Mouse (Mus musculus): ENCODE measurements around the gene Zfp108. TPM values are rescaled to one million over a fixed set of nuclear protein-coding genes. Genes with fewer than 3 reads are reported as not detected.

Zfp108 gene
- 7.0 and 7.5 TPM in 2 replicates for polyA plus RNA-seq (2015; fragmentation: Nextera tagmentation; extraction: Ambion mirVana)

DNA sequence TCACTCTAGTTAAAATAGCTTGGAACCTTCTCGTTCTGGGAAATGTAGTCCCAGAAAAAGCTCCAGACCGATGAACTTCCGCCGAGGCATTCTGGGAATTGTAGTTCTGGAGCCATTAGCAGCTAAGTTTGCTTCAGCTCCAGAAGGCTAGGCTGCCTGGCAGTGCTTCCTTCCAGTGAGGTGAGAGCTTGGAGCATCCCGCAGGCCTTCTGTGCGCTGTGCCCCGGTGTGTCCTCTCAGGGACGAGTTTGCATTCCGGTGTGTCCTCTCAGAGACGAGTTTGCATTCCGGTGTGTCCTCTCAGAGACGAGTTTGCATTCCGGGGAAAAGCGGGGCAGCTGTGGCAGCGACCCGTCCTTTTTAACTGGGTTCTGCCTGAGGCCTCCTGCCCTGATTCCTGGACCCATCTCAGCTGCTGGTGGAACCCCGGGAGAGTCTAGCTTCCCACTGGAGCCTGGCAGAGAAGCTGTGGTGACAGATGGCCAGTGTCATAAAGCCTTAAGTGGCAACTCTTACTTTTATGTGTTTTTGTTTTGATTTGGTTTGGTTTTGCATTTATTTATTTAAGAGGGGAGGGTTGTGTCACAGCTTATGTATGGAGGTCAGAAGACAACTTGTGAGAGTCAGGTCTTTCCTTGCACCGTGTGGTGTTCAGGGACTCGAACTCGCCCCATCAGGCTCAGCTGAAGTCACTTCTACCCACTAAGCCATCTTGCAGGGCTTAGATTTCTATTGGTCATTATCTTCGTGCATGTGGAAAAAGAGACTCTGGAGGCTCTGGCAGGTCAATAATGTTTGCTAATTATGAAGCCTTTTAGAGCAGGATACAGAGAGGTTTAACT lies at the start of gene Zfp108:
TSS of gene Zfp108 (plus strand) at position 162 of the 842 bp plus-strand sequence.
- Histone ChIP-seq H3K4me3 (peak within 1 kb of the TSS; percentile 56), H3K9me3 (no peaks in the 10 kb centered on the region), H3K4me1 (replicated peaks) (peaks cover 25% of the 10 kb centered on the region), H3K9ac (peak within 1 kb of the TSS; percentile 62), H3K4me2 (peak within 1 kb of the TSS; percentile 71), H3K27ac (replicated peaks) (peak within 1 kb of the TSS; percentile 62), H3K27me3 (no peaks in the 10 kb centered on the region), H3K36me3 (peaks cover 3% of the 10 kb centered on the region)
- WGBS, result 19% methylated on average over 21 of the region's 21 CpGs
- peak; percentile 90 for ATAC-seq (ENCODE audit: low FRiP score, low read depth)

DNA sequence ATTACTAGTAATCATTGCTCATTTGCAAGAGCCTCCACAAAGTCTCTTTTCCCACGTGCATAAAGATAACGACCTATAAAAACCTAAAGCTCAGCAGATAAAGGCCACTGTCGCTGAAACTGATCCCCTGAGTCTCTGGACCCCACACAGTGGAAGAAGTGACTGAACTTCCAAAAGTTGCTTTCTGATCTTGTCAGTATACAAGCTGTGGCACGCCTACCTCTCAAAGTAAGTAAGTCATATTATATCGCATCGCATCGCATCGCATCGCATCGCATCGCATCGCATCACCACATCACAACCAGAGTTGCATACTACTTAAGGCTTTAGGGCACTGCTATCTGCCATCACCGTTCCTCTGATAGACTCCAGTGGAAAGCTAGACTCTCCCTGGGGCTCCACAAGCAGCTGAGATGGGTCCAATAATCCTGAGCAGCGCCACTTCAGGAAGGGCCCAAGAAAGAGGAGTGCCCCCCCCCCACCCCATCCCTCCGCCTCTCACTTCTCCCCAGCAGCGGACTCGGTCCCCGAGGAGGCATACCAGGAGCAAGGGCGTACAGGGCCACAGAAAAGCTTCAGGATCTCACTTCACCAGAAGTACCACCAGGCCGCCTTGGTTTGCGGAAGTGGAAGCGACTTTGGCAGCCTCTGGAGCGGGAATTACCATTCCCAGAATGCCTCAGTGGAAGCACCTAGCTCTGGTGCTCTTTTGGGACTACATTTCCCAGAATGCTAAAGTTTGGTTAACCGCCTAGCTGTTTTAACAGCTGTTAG lies 46.9 kb upstream of the Zfp108 start:
- H3K4me2 ChIP-seq, result peak overlapping the region; percentile 81
- peak overlapping the region; percentile 72 for H3K4me3 ChIP-seq
- peak; percentile 88 for ATAC-seq (ENCODE audit: low FRiP score, low read depth)
- H3K27ac ChIP-seq (replicated peaks), result peak overlapping the region; percentile 73
- no peaks in the 10 kb centered on the region for H3K9me3 ChIP-seq
- H3K4me1 ChIP-seq (replicated peaks), result peaks cover 11% of the 10 kb centered on the region
- WGBS, result 10% methylated on average over 24 of the region's 24 CpGs
- peaks cover 22% of the 10 kb centered on the region for H3K36me3 ChIP-seq
- no peaks in the 10 kb centered on the region for H3K27me3 ChIP-seq
- peak overlapping the region; percentile 71 for H3K9ac ChIP-seq

DNA sequence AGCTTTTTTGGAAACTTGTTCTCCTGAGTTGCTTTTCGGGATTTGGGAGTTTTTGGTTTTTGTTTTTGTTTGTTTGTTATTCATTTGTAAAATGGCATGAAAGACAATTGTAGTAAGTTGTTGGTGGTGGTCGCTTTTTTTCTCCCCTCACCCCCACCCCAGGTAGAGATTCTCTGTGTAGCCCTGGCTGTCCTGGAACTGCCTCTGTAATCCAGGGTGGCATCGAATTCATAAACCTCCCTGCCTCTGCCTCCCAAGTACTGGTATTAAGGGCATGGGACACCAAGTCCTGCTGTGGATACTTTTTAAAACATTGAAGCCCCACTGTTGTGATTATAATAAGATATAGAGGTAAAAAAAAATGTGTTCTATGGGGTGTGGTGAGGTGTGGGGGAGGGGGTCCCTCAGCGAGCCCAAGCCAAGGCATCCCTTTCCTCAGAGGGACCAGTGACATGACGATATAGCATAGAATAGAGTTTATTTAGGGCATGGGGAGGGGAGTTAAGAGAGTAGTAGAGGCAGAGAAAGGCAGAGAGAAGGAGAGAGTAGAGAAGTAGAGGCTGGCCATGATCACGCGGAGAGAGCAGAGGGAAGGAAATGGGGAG lies 46.2 kb upstream of the Zfp108 start:
- Histone ChIP-seq H3K4me3 (peak overlapping the region; percentile 72), H3K9me3 (no peaks in the 10 kb centered on the region), H3K4me1 (replicated peaks) (peaks cover 11% of the 10 kb centered on the region), H3K27ac (replicated peaks) (no peak overlapping the region), H3K27me3 (no peaks in the 10 kb centered on the region), H3K4me2 (peak overlapping the region; percentile 81), H3K36me3 (peaks cover 17% of the 10 kb centered on the region), H3K9ac (no peak overlapping the region)
- peak; percentile 71 for ATAC-seq (ENCODE audit: low FRiP score, low read depth)
- WGBS, result 60% methylated on average over 7 of the region's 7 CpGs

DNA sequence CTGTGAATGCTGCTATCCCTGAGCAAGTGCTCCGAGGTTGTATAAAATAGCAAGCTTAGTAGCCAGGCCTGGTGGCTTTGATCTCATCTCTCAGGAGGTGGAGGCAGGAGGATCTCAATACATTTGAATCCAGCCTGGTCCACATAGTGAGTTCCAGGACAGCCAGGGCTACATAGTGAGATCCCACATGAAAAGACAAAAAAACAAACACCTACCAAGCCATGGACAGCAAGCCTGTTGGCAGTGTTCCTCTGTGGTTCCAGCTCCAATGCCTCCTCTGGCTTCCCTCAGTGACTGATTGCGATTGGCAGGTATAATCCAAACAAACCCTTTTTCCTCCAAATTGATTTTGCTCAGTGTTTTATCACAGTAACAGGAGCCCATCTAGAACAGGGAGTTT lies 44.3 kb upstream of the Zfp108 start:
- WGBS, result 84% methylated on average over 2 of the region's 2 CpGs
- no peak overlapping the region for H3K27ac ChIP-seq (replicated peaks)
- ATAC-seq (ENCODE audit: low FRiP score, low read depth), result no peak
- no peaks in the 10 kb centered on the region for H3K9me3 ChIP-seq
- no peak overlapping the region for H3K4me3 ChIP-seq
- peaks cover 5% of the 10 kb centered on the region; the same call in 1 of the 2 replicates for H3K36me3 ChIP-seq
- peaks cover 11% of the 10 kb centered on the region for H3K4me1 ChIP-seq (replicated peaks)
- no peaks in the 10 kb centered on the region for H3K27me3 ChIP-seq
- no peak overlapping the region for H3K4me2 ChIP-seq
- no peak overlapping the region for H3K9ac ChIP-seq

DNA sequence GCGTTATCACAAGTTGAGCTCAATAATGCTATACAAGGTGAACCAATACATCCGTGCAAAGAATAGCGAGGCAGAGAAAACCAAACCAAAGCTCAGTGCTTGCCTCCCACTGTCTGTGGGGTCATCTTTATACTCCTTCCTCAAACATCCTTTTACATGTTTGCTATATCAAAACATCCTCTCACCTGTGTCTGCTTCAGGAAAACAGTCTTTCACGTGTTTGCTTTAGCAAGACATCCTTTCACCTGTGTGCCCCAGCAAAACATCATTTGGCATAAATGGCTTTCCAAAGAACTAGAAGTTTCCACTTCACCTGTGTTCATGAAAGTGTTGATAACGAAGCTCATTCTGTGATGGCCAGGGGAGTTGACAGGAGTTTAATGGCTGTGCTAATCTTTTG lies 43.3 kb upstream of the Zfp108 start, which contains the start of gene Zfp111:
TSS of gene Zfp111 (minus strand) at position 101 of the 400 bp plus-strand sequence.
- 80% methylated on average over 5 of the region's 5 CpGs for WGBS
- no peaks in the 10 kb centered on the region for H3K9me3 ChIP-seq
- H3K4me3 ChIP-seq, result no peak within 1 kb of the TSS
- no peaks in the 10 kb centered on the region for H3K27me3 ChIP-seq
- H3K36me3 ChIP-seq, result no peaks in the 10 kb centered on the region
- H3K9ac ChIP-seq, result no peak within 1 kb of the TSS
- no peak within 1 kb of the TSS for H3K27ac ChIP-seq (replicated peaks)
- H3K4me2 ChIP-seq, result no peak within 1 kb of the TSS
- peaks cover 11% of the 10 kb centered on the region for H3K4me1 ChIP-seq (replicated peaks)
- no peak for ATAC-seq (ENCODE audit: low FRiP score, low read depth)

DNA sequence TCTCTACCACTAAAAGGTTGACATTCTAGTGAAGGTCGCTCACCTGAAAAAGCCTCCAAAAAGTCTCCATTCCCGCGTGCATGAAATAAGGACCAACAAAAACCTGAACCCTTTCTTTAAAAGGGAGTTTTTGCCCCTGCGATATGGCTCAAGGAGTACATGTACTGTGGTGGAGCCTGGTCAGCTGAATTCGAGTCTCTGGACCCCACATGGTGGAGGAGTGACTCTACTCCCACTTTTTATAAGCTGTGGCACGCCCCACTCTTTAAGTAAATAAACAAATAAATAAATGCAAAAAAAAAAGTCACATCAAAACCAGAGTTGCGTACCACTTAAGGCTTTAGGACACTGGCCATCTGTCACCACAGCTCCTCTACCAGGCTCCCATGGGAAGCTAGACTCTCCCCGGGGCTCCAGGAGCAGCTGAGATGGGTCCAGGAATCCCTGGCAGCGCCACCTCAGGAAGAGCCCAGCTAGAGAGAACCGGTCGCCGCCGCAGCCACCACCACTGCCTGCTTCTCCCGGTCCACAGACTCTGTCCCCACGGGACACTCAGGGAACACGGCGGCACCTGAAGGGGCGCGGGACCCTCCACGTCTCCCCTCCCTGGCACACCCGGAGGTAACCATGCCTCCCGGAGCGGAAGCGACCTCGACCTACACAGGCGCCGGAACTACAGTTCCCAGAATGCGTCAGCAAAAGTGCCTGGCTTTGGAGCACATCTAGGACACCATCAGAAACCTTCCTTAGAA lies 17.4 kb upstream of the Zfp108 start, which contains the start of gene Zfp109:
TSS of gene Zfp109 (minus strand) at position 521 of the 752 bp plus-strand sequence.
- 0 out of 2 replicates have a peak, but pooled peaks cover 3% of the 10 kb centered on the region for H3K27me3 ChIP-seq
- peaks cover 7% of the 10 kb centered on the region for H3K4me1 ChIP-seq (replicated peaks)
- WGBS, result 6% methylated on average over 28 of the region's 28 CpGs
- H3K4me2 ChIP-seq, result peak within 1 kb of the TSS; percentile 68
- peak within 1 kb of the TSS; percentile 70 for H3K9ac ChIP-seq
- peak; percentile 90 for ATAC-seq (ENCODE audit: low FRiP score, low read depth)
- 0 out of 2 replicates have a peak, but pooled peaks cover 3% of the 10 kb centered on the region for H3K36me3 ChIP-seq
- H3K27ac ChIP-seq (replicated peaks), result peak within 1 kb of the TSS; percentile 51
- no peaks in the 10 kb centered on the region for H3K9me3 ChIP-seq
- H3K4me3 ChIP-seq, result peak within 1 kb of the TSS; percentile 75

DNA sequence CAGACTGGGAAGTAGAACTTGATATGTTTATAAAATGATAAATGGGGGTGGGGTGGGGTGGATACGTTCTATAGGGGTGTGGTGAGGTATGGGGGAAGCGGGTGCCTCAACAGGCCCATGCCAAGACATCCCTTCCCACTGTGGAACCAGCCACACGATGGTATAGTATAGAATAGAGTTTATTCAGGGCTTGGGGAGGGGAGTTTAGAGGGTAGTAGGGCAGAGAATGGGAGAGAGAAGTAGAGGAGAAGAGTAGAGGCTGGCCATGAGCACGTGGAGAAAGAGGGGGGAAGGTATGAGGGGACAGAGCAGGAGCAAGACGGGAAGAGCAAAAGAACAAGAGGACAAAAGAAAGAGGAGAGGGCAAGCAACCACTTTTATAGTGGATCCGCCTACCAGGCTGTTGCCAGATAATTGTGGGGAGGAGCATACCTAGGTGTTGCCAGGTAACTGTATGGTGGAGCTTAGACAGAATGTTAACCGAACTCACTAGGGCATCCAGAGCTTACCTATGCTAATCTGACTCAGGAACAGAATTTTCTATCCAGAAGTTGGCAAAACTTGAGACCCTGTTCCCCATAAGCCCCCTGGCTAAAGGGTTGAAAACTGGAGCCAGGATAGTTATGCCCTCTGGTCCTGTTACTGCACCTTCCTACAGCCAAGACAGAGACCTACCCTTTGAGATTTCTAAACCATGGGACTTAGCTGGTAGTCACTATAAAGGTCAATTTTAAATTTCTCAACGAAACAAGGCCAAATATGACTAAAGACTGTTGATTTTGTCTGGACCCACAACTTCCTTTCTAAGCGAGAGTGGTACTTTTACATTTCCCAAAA lies 597 bp upstream of the Zfp108 start:
- Histone ChIP-seq H3K9me3 (no peaks in the 10 kb centered on the region), H3K36me3 (no peaks in the 10 kb centered on the region), H3K4me2 (peak overlapping the region; percentile 71), H3K27me3 (no peaks in the 10 kb centered on the region), H3K27ac (replicated peaks) (0 out of 2 replicates have a peak overlapping the region, but pooled peaks have one; percentile 24), H3K9ac (no peak overlapping the region), H3K4me3 (peak overlapping the region; percentile 56), H3K4me1 (replicated peaks) (peaks cover 25% of the 10 kb centered on the region)
- WGBS, result 66% methylated on average over 9 of the region's 9 CpGs
- peak; percentile 78 for ATAC-seq (ENCODE audit: low FRiP score, low read depth)

DNA sequence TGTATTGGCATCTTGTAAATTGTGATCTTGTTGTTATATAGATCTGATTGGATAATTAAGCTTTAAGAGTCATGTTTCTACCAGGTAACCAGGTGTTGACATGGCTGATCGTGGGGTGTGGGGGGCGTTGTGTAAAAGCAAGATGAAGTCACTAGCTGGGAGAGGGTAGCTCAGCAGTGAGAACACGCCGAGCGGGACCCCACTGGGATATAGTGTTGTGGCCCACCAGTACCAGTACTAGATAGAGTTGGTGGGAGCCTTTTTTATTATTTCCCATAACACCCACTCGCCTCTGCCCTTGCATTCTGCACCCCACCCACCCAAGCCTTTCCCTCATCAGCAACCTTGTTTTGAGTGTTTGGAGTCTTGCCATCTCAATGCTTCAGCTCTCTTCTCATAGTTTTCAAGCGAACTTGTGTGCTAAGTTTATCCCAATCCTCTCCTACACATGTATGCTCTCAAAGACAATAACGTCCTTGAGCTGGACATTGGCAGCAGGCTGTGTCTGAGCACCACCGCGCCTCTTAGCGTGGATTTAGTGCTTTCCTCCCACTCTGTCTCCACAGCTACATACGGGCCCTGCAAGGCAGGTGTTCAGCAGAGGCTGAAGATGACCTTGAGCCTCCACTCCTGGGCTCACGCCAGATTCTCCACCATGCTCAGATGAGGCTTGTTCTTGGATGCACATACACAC lies 4.9 kb downstream of the Zfp108 start:
- H3K9ac ChIP-seq, result no peak overlapping the region
- H3K9me3 ChIP-seq, result no peaks in the 10 kb centered on the region
- no peak for ATAC-seq (ENCODE audit: low FRiP score, low read depth)

DNA sequence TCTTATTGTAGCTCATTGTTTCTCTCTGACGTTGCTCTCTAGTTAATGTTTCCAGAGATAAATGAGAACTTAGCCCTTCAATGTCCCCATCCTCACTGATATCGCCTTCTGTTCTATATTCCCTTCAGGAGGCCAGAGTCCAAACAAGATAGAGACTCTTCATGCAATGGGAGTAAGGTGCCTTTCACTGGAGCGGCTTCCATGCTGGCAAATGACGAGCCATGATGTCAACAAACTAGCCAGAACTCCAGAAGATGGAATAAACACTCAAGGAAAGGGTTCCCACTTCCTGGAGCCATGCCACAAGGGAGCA lies 5.4 kb downstream of the Zfp108 start:
- H3K27ac ChIP-seq (replicated peaks), result no peak overlapping the region
- WGBS, result 95% methylated on average over 4 of the region's 4 CpGs
- no peak overlapping the region for H3K4me3 ChIP-seq
- ATAC-seq (ENCODE audit: low FRiP score, low read depth), result no peak
- H3K9ac ChIP-seq, result no peak overlapping the region
- no peaks in the 10 kb centered on the region for H3K9me3 ChIP-seq
- H3K4me2 ChIP-seq, result no peak overlapping the region
- peaks cover 28% of the 10 kb centered on the region for H3K36me3 ChIP-seq
- peaks cover 17% of the 10 kb centered on the region for H3K4me1 ChIP-seq (replicated peaks)
- H3K27me3 ChIP-seq, result no peaks in the 10 kb centered on the region

More for the DNA sequence above, 4.9 kb downstream of the Zfp108 start:
- Histone ChIP-seq H3K4me1 (replicated peaks) (peaks cover 20% of the 10 kb centered on the region), H3K4me2 (no peak overlapping the region), H3K27ac (replicated peaks) (no peak overlapping the region), H3K4me3 (no peak overlapping the region), H3K36me3 (peaks cover 28% of the 10 kb centered on the region), H3K27me3 (no peaks in the 10 kb centered on the region)
- WGBS, result 93% methylated on average over 13 of the region's 13 CpGs
